Mouse (Mus musculus) spleen, postnatal 4 days (tissue): ENCODE data around the gene Rin3.

Experiments used
- DNase-seq, 2 experiments: peaks; one replicate each; pipeline ENCODE4 v3.0.0; 2022; ENCODE audit warnings: low spot score in 2 of 2

Gene Rin3

GRCm38 (mm10) chr12:102422065-102422464 lies 139.2 kb downstream of the Rin3 start:
- DNase-seq = no peak

DNA sequence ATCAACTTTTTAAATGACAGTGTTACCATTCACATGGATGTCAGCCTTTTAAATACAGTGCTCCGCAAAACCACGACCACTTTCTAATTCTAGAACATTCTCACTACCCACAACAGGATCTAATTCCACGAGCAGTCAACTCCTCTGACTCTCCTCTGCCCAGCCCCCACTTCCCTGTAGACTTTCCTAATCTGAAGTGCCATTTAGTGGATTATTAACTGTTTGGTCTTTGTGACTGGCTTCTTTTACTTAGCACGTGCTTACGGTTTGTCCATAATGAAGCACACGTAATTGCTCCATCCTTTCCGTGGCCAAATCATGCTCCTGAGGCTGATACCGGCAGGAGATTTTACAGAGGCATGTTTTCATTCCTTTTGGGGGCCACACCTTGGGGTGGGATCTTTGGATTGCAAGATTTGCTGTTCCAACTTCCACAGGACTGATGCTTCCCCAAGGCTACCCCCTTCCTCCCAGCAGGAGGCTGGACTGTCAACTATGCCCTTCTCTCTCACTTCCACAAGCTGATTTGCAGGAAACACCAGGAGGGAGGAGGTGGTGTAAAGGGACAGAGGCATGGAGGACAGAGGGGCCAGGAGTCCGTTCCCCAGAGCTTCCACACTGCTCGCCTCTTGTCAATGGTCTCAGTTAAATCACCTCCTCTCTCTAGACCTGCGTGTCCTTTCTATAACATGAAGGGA lies 139.9 kb downstream of the Rin3 start:
- DNase-seq = peak in 1 of 2 experiments; percentile 50

GRCm38 (mm10) chr12:102423625-102424024 lies 140.8 kb downstream of the Rin3 start:
- DNase-seq = no peak

DNA sequence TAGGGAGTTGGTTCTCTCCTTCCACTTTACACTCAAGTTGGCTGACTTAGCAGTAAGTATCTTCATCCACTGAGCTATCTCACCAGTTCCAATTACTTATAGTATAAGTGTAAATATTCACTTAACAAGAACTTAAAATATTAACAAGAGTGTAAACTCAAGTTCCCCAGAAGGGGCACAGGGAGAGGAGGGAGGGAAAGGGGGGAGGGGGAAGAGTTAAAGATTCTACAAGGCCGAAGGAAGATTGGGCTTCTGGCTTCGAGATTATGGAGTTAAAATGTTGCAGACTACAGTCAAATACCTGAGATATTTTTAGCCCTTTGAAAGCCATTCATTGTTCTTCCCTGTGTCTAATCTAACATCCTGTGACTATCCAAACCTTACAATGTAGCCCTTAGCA lies 141.6 kb downstream of the Rin3 start:
- no peak for DNase-seq

GRCm38 (mm10) chr12:102425048-102425578 lies 142.3 kb downstream of the Rin3 start:
- no peak for DNase-seq

GRCm38 (mm10) chr12:102426285-102426684 lies 143.4 kb downstream of the Rin3 start:
- DNase-seq = peak in 1 of 2 experiments; percentile 44

GRCm38 (mm10) chr12:102429656-102430055 lies 146.8 kb downstream of the Rin3 start:
- no peak for DNase-seq

- DNase-seq = peak in 1 of 2 experiments; percentile 35
Measured at GRCm38 (mm10) chr12:102430228-102430627, 147.4 kb downstream of the Rin3 start.

GRCm38 (mm10) chr12:102432238-102432637 lies 149.4 kb downstream of the Rin3 start:
- no peak for DNase-seq

DNA sequence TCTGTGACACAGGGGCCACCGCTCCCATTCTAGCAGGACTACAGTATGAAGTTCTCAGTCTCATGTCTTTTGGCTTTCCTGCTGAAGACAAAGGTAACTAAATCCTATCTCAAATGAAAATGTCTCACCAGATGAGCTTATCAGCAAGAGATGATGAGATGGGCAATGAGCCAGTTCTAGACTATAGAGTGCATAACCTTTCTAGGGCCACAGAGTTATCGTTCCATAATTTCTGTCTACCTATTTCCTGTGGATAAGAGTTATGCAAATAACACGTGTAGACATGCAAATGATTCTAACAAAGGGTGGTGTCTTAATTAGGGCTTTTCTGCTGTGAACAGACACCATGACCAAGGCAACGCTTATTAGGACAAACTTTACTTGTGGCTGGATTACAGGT lies 151.3 kb downstream of the Rin3 start:
- DNase-seq = no peak

GRCm38 (mm10) chr12:102436939-102437526 lies 154.2 kb downstream of the Rin3 start:
- DNase-seq = no peak

GRCm38 (mm10) chr12:102437952-102438351 lies 155.1 kb downstream of the Rin3 start:
- DNase-seq = no peak

- DNase-seq = no peak
Measured at GRCm38 (mm10) chr12:102438983-102439631, 156.3 kb downstream of the Rin3 start.

DNA sequence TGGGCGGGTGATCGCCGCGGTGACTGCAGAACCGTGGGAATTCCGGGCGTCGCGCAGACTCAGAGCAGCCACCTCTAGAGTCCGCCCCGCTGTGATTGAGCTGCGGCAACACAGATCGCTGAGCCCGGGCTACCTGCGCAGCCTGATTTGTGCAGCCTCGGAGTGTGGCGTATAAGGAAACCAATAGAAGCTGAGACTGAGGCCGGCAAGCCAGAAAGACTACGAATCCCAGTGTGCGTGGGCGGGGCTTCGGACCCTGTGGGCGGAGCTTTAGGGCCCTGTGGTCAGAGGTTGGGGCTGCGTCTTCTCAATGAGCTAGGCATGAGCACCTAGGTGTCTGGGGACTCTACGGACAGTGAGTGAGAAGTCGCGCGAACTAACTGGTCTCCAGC lies 156.8 kb downstream of the Rin3 start, which contains the start of gene Lgmn:
Gene Lgmn (minus strand): TSS at position 182 of the 392 bp plus-strand sequence.
- peak; percentile 95 to 97 for DNase-seq
